Mouse (Mus musculus): ENCODE results near the gene Tom1l2.

DNA sequence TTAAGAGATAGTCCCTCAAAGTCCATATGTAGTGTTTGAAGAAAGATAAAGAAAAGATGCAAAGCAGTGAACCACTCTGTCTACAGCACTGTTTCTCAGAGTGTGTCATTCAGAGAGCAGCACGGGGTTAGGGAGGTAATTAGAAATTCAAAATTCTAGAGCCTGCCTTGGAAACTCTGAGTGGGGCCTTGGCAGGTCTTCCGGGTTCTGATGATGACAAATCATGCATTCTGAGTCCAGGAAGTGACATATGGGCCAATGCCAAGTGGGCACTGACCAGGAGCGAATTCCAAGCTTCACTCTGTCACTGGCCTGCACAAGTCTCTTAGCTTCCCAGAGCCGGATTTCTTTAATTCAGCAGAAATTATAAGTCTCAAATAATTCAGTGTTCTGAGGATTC lies 6.2 kb downstream of the Tom1l2 start:
- TF ChIP-seq POLR2A (IDR thresholded peaks at IDR 0.05; ENCODE audit: borderline replicate concordance, extremely low read depth, insufficient read depth, insufficient read length, poor library complexity, severe bottlenecking), result no peak
- no peak for TF ChIP-seq CTCF (IDR thresholded peaks at IDR 0.05; ENCODE audit: borderline replicate concordance, extremely low read depth, insufficient read depth, insufficient read length)

All from brain, embryonic 14.5 days (tissue).